In genomic region chr6:139461094-139461493, GRCm38 (mm10) we compare ENCODE assay signal across 15 mouse cellular contexts. TPM values are rescaled to one million over a fixed set of nuclear protein-coding genes. Genes with fewer than 3 reads are reported as not detected.
DNase-seq lines count a peak whose midpoint lies in the region; ATAC-seq and TF ChIP-seq lines count a peak whose summit lies in the region.
"Had no signal": no experiment of that assay in that cellular context is flagged by ENCODE, and none has a peak within 500 bp of the region (broad histone marks: within the 10 kb centered on the region; RNA-seq: fewer than 3 reads in every experiment).

No protein-coding gene starts in this region.

- no peaks in the 10 kb centered on the region for H3K9me3 ChIP-seq in heart, embryonic 12.5 days (replicated peaks)
- no peaks in the 10 kb centered on the region for H3K9me3 ChIP-seq in liver, postnatal 0 days (ENCODE audit: low read length)
- H3K9me3 ChIP-seq: forebrain, embryonic 15.5 days; lung, embryonic 15.5 days had no signal

- no peak for TF ChIP-seq POLR2A in heart, adult 2 months (IDR thresholded peaks at IDR 0.05; ENCODE audit: insufficient read depth, low read depth, low read length)

- intact Hi-C loops in heart, adult 2 months (cut with DNase I), result no loop called here

- H3K9ac ChIP-seq in heart, adult 2 months (ENCODE audit: low read depth, low read length), result no peak overlapping the region
- no peak overlapping the region for H3K9ac ChIP-seq in heart, embryonic 12.5 days
- H3K9ac ChIP-seq in liver, postnatal 0 days (replicated peaks), result no peak overlapping the region
- H3K9ac ChIP-seq: forebrain, embryonic 15.5 days; lung, embryonic 15.5 days had no signal

- TF ChIP-seq CTCF in heart, adult 2 months (IDR thresholded peaks at IDR 0.05), result peak; percentile 52
- 0 out of 2 replicates have a peak, but pooled peaks have one; percentile 21 for TF ChIP-seq CTCF in liver, postnatal 0 days (IDR thresholded peaks at IDR 0.05; ENCODE audit: low read depth)

- no peak overlapping the region for H3K4me3 ChIP-seq in heart, adult 2 months
- no peak overlapping the region for H3K4me3 ChIP-seq in heart, embryonic 12.5 days
- no peak overlapping the region for H3K4me3 ChIP-seq in liver, postnatal 0 days (ENCODE audit: low read depth, low read length)
- H3K4me3 ChIP-seq: forebrain, embryonic 15.5 days; lung, embryonic 15.5 days had no signal

- H3K27me3 ChIP-seq in heart, adult 2 months (ENCODE audit: control insufficient read depth, insufficient read depth, low read length), result no peaks in the 10 kb centered on the region
- H3K27me3 ChIP-seq in heart, embryonic 12.5 days (replicated peaks), result no peaks in the 10 kb centered on the region
- no peaks in the 10 kb centered on the region for H3K27me3 ChIP-seq in liver, postnatal 0 days (ENCODE audit: insufficient read depth, low read length)
- H3K27me3 ChIP-seq: CH12.LX; forebrain, embryonic 15.5 days; lung, embryonic 15.5 days had no signal

- ATAC-seq in heart, embryonic 12.5 days (ENCODE audit: insufficient number of reproducible peaks, low FRiP score), result no peak
- no peak for ATAC-seq in liver, postnatal 0 days
- ATAC-seq: forebrain, embryonic 15.5 days had no signal

- no peaks in the 10 kb centered on the region for H3K36me3 ChIP-seq in heart, adult 2 months (ENCODE audit: control insufficient read depth, insufficient read depth, low read length)
- H3K36me3 ChIP-seq in heart, embryonic 12.5 days, result no peaks in the 10 kb centered on the region
- H3K36me3 ChIP-seq in liver, postnatal 0 days (replicated peaks; ENCODE audit: insufficient read depth, low read length), result no peaks in the 10 kb centered on the region
- H3K36me3 ChIP-seq: forebrain, embryonic 15.5 days; lung, embryonic 15.5 days had no signal

- TF ChIP-seq EP300 in heart, adult 2 months (IDR thresholded peaks at IDR 0.05; ENCODE audit: insufficient read depth, low read depth, low read length), result no peak
- no peak for TF ChIP-seq EP300 in liver, postnatal 0 days (IDR thresholded peaks at IDR 0.05; ENCODE audit: low read depth)

- no peaks in the 10 kb centered on the region for H3K4me1 ChIP-seq in heart, adult 2 months (ENCODE audit: control insufficient read depth, insufficient read depth, low read length)
- no peaks in the 10 kb centered on the region for H3K4me1 ChIP-seq in heart, embryonic 12.5 days (replicated peaks)
- no peaks in the 10 kb centered on the region for H3K4me1 ChIP-seq in liver, postnatal 0 days (ENCODE audit: insufficient read depth)
- H3K4me1 ChIP-seq: forebrain, embryonic 15.5 days; lung, embryonic 15.5 days had no signal

- H3K27ac ChIP-seq in heart, adult 2 months, result no peak overlapping the region
- H3K27ac ChIP-seq in heart, embryonic 12.5 days (ENCODE audit: poor library complexity, severe bottlenecking), result no peak overlapping the region
- no peak overlapping the region for H3K27ac ChIP-seq in liver, postnatal 0 days (ENCODE audit: low read depth)
- H3K27ac ChIP-seq: forebrain, embryonic 15.5 days; lung, embryonic 15.5 days had no signal

- DNase-seq in heart, adult 2 months, result no peak
- no peak for DNase-seq in liver, postnatal 0 days
- DNase-seq in liver (no peak), R1 (ENCODE audit: low read depth, low spot score) (peak; percentile 43)
- peak; percentile 77 for DNase-seq in retina, embryonic 14.5 days (ENCODE audit: low spot score)
- no peak for DNase-seq in gastrocnemius, adult 18-20 months (ENCODE audit: low spot score)
- DNase-seq in urinary bladder, postnatal 4 days (ENCODE audit: low spot score in 2 of 2), result no peak
- DNase-seq: adrenal gland, postnatal 10 days; cerebellum, adult 9-10 months; heart, postnatal 14 days had no signal

- 29% methylated on average over 5 of the region's 5 CpGs for WGBS in heart, adult 2 months
- WGBS in heart, embryonic 12.5 days, result 27% methylated on average over 5 of the region's 5 CpGs
- 27% methylated on average over 5 of the region's 5 CpGs for WGBS in liver, postnatal 0 days (ENCODE audit: insufficient replicate concordance)

- no peak overlapping the region for H3K4me2 ChIP-seq in heart, embryonic 12.5 days
- H3K4me2 ChIP-seq in liver, postnatal 0 days (ENCODE audit: low read depth, low read length), result no peak overlapping the region
- H3K4me2 ChIP-seq: forebrain, embryonic 15.5 days; lung, embryonic 15.5 days had no signal

- H3K79me2 ChIP-seq in heart, adult 2 months (replicated peaks; ENCODE audit: control insufficient read depth, insufficient read depth, low read length), result no peaks in the 10 kb centered on the region

RNA-seq across cellular contexts. Expression of gene Rergl, which starts 40.7 kb away (rescaled TPM):
- total RNA-seq in heart, adult 2 months (2021), result under 1 TPM in 1 of 2 experiments, not detected in 1; 0.32 TPM
- not detected in 2 replicates for polyA plus RNA-seq in heart, adult 2 months (2012; rRNA removed)
- polyA plus RNA-seq in heart, embryonic 12.5 days (2016; fragmentation: Nextera tagmentation; extraction: Ambion mirVana), result 0.27 TPM in 1 of 2 replicates, not detected in the other
- polyA plus RNA-seq in liver, postnatal 0 days (2015; fragmentation: Nextera tagmentation; extraction: Ambion mirVana), result not detected in 2 replicates
- total RNA-seq in gastrocnemius, adult 18-20 months (2021), result under 1 TPM in 1 of 2 experiments, not detected in 1; 0.25 TPM
- total RNA-seq: CH12.LX had no signal
- polyA plus RNA-seq: forebrain, embryonic 15.5 days; large intestine, adult 2 months; lung, embryonic 15.5 days had no signal

Comparison
In these comparisons a context has a peak if more than half of its experiments do, and no peak if none do; other contexts are left out.
1. DNase-seq: peak in R1 (single experiment) and retina, embryonic 14.5 days (single experiment); none in heart, adult 2 months (0 of 2), liver, postnatal 0 days (single experiment), liver (single experiment), gastrocnemius, adult 18-20 months (single experiment) and urinary bladder, postnatal 4 days (0 of 2).